Mouse (Mus musculus) cortical plate, adult 2 months (tissue): ENCODE measurements at regions not wholly inside any gene's neighbourhood (a gene's known extent, or its start where the extent isn't known, plus 50 kb on each side); places are given as distances from the start of the nearest gene placed in this dataset.

Experiments used
- CTCF ChIP-seq: fragments of 200-500 bp; IDR thresholded peaks from 2 replicates; pipeline ENCODE4 v1.5.1; 2011; ENCODE audit warnings: mild to moderate bottlenecking, control low read depth, low read length; ENCODE audit not compliant: insufficient read depth; ENCODE audit errors: extremely low read depth
- POLR2A ChIP-seq: fragments of 200-500 bp; IDR thresholded peaks from 2 replicates; pipeline ENCODE4 v1.6.1; 2011; ENCODE audit warnings: mild to moderate bottlenecking, low read length, control low read depth; ENCODE audit not compliant: insufficient read depth; ENCODE audit errors: extremely low read depth

GRCm38 (mm10) chr9:47387716-47388300 lies 142.2 kb upstream of the Cadm1 start:
- TF ChIP-seq CTCF, result no peak
- no peak for TF ChIP-seq POLR2A
